Mouse (Mus musculus) hindbrain, postnatal 0 days (tissue): ENCODE data around the gene Mis18a. TPM values are rescaled to one million over a fixed set of nuclear protein-coding genes. Genes with fewer than 3 reads are reported as not detected.
A peak's percentile ranks its signal among the peaks of the same experiment; 100 is the strongest.

Experiments
- ATAC-seq: fragments of 200-750 bp; cut with Nextera tagmentation; 2 replicates; pipeline ENCODE4 v1.8.0; 2017; ENCODE audit warnings: mild to moderate bottlenecking, moderate TSS enrichment, moderate library complexity
- DNase-seq: peaks from one replicate; pipeline ENCODE4 v3.0.0-alpha.2; 2015; ENCODE audit warnings: low spot score
- H3K27ac ChIP-seq: fragments of 300-500 bp; sonication (generic); 2 replicates; pipeline ENCODE4 v1.5.1; 2014; ENCODE audit warnings: mild to moderate bottlenecking
- H3K27me3 ChIP-seq: fragments of 300-500 bp; sonication (generic); 2 replicates; pipeline ENCODE4 v1.6.1; 2014; ENCODE audit warnings: low read length, mixed read lengths; ENCODE audit not compliant: insufficient read depth
- H3K36me3 ChIP-seq: fragments of 300-500 bp; sonication (generic); 2 replicates; pipeline ENCODE4 v1.6.1; 2014; ENCODE audit warnings: low read length, mixed read lengths; ENCODE audit not compliant: insufficient read depth
- H3K4me1 ChIP-seq: fragments of 300-500 bp; sonication (generic); 2 replicates; pipeline ENCODE4 v1.6.1; 2014; ENCODE audit warnings: antibody characterized with exemption, low read length, mixed read lengths; ENCODE audit not compliant: insufficient read depth
- H3K4me2 ChIP-seq: fragments of 300-500 bp; sonication (generic); 2 replicates; pipeline ENCODE4 v1.6.1; 2014; ENCODE audit warnings: low read depth, mild to moderate bottlenecking, low read length, moderate library complexity, mixed read lengths
- H3K4me3 ChIP-seq: fragments of 300-500 bp; sonication (generic); 2 replicates; pipeline ENCODE4 v1.5.1; 2014; ENCODE audit warnings: low read length
- H3K9ac ChIP-seq: fragments of 300-500 bp; sonication (generic); replicated peaks from 2 replicates; pipeline ENCODE4 v1.6.1; 2014; ENCODE audit warnings: mild to moderate bottlenecking, low read length, moderate library complexity, mixed read lengths
- H3K9me3 ChIP-seq: fragments of 300-500 bp; sonication (generic); 2 replicates; pipeline ENCODE4 v1.6.1; 2016; ENCODE audit warnings: low read length, mixed read lengths
- CTCF ChIP-seq: IDR thresholded peaks from 2 replicates; pipeline ENCODE4 v1.5.1; 2016; ENCODE audit warnings: antibody characterized with exemption, control low read depth, low read depth
- WGBS: fragments of 180-500 bp; shearing (Covaris S2); extraction: QIAGEN DNeasy Blood & Tissue Kit; methylation state at CpG from one replicate; pipeline ENCODE4 v1.1.7; 2014; 5-methylcytosine and 5-hydroxymethylcytosine counted together
- polyA plus RNA-seq: library from polyadenylated mRNA; unstranded; fragments of >200 nt; fragmentation: Nextera tagmentation; extraction: Ambion mirVana; gene quantifications from 2 replicates; pipeline ENCODE4 v1.2.1, GENCODE M21; 2015
- total RNA-seq: library from RNA; depleted of rRNA; stranded (reverse); fragments of >200 nt; gene quantifications from 2 replicates; pipeline ENCODE4 v1.2.3, GENCODE M21; 2014; rRNA removed

Gene Mis18a
- 16.9 and 22.0 TPM in 2 replicates for total RNA-seq
- polyA plus RNA-seq = 29.0 and 29.7 TPM in 2 replicates

DNA sequence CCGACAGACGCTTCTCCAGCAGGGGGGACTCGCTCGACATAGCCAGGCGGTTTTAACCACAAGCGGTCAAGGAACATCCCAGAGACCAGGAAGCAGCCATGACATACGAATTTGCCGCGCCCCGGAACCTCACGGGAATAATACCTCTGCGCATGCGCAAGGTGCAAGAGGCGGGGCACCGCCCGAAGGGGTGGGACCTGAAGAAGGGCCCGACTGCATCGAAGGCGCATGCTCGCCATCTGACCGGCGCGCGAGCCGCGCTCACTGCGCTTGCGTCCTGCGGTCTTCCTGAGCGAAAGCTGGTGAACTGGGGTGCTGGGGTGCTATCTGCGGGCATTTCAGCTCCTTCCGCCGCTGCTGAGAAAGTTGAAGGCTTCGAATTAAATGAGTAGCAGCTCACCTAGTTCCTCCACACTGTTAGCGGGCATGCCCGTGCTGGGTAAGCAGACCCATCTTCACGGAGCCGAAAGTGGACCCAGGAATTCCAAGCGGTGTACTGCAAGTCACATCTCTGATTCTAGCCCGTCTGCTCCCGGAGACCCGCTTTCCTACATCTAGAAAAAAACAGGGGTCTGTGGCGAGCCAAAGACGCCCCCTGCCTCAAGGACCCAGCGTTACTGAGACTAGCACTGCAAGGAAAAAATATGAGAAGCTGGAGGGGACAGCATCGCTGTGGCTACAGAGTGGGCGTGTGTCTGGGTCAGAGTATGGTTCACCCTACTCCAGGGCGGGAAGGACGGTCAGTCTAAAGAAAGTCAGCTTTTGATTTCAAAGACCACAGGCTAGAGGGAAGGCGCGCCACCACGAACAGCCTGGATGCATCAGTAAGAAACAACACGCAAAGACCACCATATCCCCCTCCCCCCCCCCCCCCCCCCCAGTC, at the start of gene Mis18a:
Gene Mis18a (minus strand): TSS at position 172 of the 883 bp plus-strand sequence.
- TF ChIP-seq CTCF = peak; percentile 34
- 2% methylated on average over 53 of the region's 53 CpGs for WGBS
- ATAC-seq = peak; percentile 97

DNA sequence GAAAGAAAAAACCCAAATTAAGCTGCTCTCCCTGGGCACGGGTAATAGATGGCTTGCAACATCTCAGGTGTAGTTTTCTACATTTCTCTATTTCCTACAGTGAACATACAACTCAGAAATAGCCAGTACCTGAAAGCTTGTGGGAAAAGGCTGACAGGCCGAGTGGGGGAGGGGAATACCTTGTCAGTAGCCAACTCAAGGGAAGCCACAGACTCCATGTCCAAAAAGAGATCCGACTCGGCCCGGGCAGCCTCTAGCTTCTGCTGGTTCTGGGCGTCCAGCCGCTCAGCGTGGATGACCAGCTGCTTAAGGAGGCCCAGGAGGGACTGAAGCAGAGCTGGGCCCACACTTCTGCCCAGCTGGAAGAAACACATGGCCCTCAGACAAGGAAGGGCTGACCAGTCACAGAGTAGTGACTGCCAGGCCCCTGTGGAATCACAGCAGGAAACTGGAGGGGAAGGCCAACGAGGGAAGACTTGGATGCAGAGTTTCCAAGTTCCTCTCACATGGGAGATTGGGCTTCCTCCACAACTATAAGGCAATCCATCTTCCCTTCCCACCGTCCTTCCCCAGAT, 48.8 kb upstream of the Mis18a start:
- Histone ChIP-seq H3K9ac (no peak overlapping the region), H3K36me3 (peaks cover 78% of the 10 kb centered on the region), H3K9me3 (no peaks in the 10 kb centered on the region), H3K4me3 (no peak overlapping the region), H3K27ac (no peak overlapping the region), H3K27me3 (no peaks in the 10 kb centered on the region), H3K4me2 (no peak overlapping the region), H3K4me1 (no peaks in the 10 kb centered on the region)
- no peak for DNase-seq
- no peak for ATAC-seq
- TF ChIP-seq CTCF = no peak
- 79% methylated on average over 10 of the region's 10 CpGs for WGBS

More for the DNA sequence above, at the start of gene Mis18a:
- peak within 1 kb of the TSS; percentile 76; the same call in 1 of the 2 replicates for H3K27ac ChIP-seq
- H3K4me3 ChIP-seq = peak within 1 kb of the TSS; percentile 86
- peak within 1 kb of the TSS; percentile 58 for H3K9ac ChIP-seq
- no peaks in the 10 kb centered on the region for H3K36me3 ChIP-seq
- peak within 1 kb of the TSS; percentile 95 for H3K4me2 ChIP-seq
- 0 out of 2 replicates have a peak, but pooled peaks cover 3% of the 10 kb centered on the region for H3K9me3 ChIP-seq
- H3K4me1 ChIP-seq = peaks cover 6% of the 10 kb centered on the region
- DNase-seq = peak; percentile 98
- no peaks in the 10 kb centered on the region for H3K27me3 ChIP-seq

DNA sequence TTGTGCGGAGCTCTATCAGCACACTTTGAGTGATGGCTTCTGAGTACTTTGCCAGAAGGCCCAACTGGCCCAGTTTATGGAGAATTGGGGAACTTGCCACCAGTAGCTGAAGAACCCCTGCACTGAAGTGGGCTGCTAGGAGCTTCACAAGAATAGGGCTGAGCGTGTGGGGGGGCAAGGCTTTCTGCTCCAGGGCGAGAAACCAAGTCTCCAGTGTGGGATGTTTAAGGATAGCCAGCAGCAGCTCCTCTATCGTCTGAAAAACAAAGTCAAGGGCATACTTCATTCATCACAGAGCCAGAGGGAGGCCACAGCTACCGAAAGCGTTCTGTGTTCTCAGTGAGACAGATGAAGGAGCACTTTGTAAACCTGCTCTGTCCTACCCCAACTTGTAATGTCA, 47.4 kb upstream of the Mis18a start:
- H3K36me3 ChIP-seq = peaks cover 74% of the 10 kb centered on the region
- no peak for ATAC-seq
- no peaks in the 10 kb centered on the region for H3K9me3 ChIP-seq
- H3K4me3 ChIP-seq = no peak overlapping the region
- no peak overlapping the region for H3K9ac ChIP-seq
- 91% methylated on average over 6 of the region's 6 CpGs for WGBS
- DNase-seq = no peak
- H3K4me1 ChIP-seq = no peaks in the 10 kb centered on the region
- TF ChIP-seq CTCF = no peak
- H3K27me3 ChIP-seq = no peaks in the 10 kb centered on the region
- no peak overlapping the region for H3K27ac ChIP-seq
- H3K4me2 ChIP-seq = no peak overlapping the region

DNA sequence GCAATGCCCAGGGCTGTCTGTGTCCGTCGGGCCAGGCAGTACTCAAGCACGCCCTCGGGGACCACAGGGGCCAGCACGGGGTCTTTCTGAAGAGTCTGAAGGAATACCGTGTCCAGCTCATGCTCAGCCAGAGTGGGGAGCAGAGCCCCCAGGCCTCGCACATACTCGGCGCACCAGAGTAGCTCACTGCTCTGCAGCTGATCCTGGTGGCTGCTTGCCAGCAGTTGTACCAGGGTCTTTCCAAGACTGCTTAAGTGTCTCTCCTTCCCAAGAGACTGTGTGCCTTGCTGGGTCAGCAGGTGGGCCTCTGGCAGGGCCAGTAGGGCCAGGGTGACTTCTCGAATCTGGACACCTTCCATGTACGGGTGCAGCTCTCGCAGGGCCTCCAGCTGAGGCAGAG, 47.0 kb upstream of the Mis18a start:
- Histone ChIP-seq H3K9ac (no peak overlapping the region), H3K9me3 (no peaks in the 10 kb centered on the region), H3K27me3 (no peaks in the 10 kb centered on the region), H3K4me1 (no peaks in the 10 kb centered on the region), H3K4me2 (no peak overlapping the region), H3K36me3 (peaks cover 74% of the 10 kb centered on the region), H3K4me3 (no peak overlapping the region), H3K27ac (no peak overlapping the region)
- no peak for DNase-seq
- 85% methylated on average over 12 of the region's 12 CpGs for WGBS
- ATAC-seq = no peak
- TF ChIP-seq CTCF = no peak

DNA sequence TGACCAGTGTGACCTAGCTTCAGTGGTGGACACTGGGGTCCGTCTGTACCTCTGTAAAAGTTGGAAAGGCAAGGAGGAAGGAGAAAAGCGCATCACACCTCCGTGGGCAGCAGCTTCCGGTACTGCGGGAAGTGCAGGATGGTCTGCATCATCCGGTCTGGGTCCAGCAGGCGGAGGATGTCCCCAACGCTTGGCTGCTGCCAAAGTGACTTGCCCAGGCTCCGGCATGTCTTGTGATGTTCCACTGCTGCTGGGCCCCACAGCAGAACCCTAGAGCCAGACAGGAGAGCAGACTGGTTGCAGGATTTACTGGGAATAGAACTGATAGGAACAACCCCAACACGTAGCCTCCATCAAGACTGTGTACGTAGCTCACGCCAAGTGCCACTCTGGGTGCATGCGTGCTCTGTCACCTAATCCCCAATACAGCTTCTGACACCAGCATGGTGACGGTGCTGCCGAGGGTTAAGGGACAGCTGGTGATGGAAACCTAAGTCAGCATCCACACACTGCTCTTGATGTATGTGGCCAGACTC, 39.8 kb upstream of the Mis18a start:
- Histone ChIP-seq H3K27me3 (no peaks in the 10 kb centered on the region), H3K36me3 (peaks cover 51% of the 10 kb centered on the region), H3K9ac (no peak overlapping the region), H3K27ac (no peak overlapping the region), H3K4me3 (no peak overlapping the region), H3K9me3 (no peaks in the 10 kb centered on the region), H3K4me1 (no peaks in the 10 kb centered on the region), H3K4me2 (no peak overlapping the region)
- DNase-seq = no peak
- no peak for TF ChIP-seq CTCF
- no peak for ATAC-seq
- WGBS = 98% methylated on average over 15 of the region's 15 CpGs

DNA sequence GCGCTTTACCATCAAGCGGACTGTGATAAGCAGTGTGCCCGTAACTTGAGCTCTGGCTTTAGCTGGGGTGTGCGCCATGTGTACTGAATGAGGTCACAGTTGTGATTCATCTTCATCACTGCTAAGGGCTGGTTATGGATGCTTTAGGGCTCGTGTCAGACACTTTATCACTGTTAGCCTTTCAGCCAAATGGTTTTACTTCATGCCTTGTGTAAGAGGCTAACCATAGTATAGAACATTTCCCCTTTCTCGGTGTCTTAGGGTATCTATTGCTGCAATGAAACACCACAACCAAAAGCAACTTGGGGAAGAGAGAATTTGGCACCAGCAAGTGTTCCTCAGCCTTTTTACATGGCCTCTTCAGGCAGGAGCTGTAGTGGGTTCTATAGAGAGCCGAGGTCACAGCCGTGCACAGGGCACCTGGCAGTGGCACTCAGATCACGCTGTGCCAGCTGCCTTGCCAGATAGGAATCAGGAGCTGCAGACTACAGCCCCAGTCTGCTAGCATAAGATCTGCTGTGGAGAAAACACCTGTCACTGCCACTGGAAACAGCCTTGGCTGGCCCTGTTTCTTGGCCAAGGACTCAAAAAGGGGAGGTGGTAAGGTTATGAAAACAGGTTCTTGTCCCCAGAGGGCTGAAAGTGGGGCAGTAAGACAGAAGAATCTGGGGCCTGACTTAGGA, 38.1 kb upstream of the Mis18a start:
- H3K4me3 ChIP-seq = no peak overlapping the region
- H3K27ac ChIP-seq = no peak overlapping the region
- ATAC-seq (no peak), DNase-seq (no peak)
- H3K9me3 ChIP-seq = no peaks in the 10 kb centered on the region
- WGBS = 86% methylated on average over 9 of the region's 9 CpGs
- no peak for TF ChIP-seq CTCF
- H3K36me3 ChIP-seq = peaks cover 50% of the 10 kb centered on the region
- H3K9ac ChIP-seq = no peak overlapping the region
- H3K27me3 ChIP-seq = no peaks in the 10 kb centered on the region
- H3K4me2 ChIP-seq = no peak overlapping the region
- H3K4me1 ChIP-seq = no peaks in the 10 kb centered on the region
